Mouse (Mus musculus) bone marrow, adult 2 months (tissue): Measurements from ENCODE around the gene Atg14.

ENCODE experiments used
- CTCF ChIP-seq: fragments of 200-500 bp; IDR thresholded peaks from 2 replicates; pipeline ENCODE4 v1.5.1; 2011; ENCODE audit warnings: low read length, control low read depth; ENCODE audit not compliant: control insufficient read depth, insufficient read depth
- POLR2A ChIP-seq: fragments of 200-500 bp; IDR thresholded peaks from 2 replicates; pipeline ENCODE4 v1.6.1; 2011; ENCODE audit warnings: low read depth, mild to moderate bottlenecking, control low read depth, low read length, borderline replicate concordance; ENCODE audit not compliant: control insufficient read depth

DNA sequence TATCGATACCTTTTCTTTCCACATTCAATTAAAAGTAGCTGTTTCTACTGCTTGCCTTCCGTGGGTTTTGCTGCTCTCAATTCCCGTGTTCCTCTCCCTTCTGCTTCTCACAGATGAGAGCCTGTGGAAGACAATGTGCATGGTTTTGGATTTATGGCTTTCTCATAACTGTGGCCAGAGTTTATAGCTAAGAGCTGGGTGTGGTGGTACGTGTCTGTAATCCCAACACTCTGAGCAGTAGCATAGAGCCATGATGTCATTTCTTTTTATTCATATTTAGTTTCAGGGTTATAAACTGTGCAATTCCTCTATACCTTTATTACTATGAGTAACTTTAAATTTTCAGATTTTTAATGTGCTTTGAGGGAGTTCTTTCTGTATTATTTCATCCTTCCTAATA lies 60.2 kb downstream of the Atg14 start:
- no peak for TF ChIP-seq POLR2A
- no peak for TF ChIP-seq CTCF
